Mouse (Mus musculus): Measurements from ENCODE around the gene Col11a2. TPM values are rescaled to one million over a fixed set of nuclear protein-coding genes. Genes with fewer than 3 reads are reported as not detected.

The Col11a2 gene
- total and polyA plus RNA-seq, 2 experiments from 2014 or later, result 2.1 to 28.0 TPM

GRCm38 (mm10) chr17:34093199-34093874 lies 54.1 kb downstream of the Col11a2 start:
- TF ChIP-seq CTCF (IDR thresholded peaks at IDR 0.05; ENCODE audit: low read depth), result no peak
- no peaks in the 10 kb centered on the region for H3K9me3 ChIP-seq (ENCODE audit: low read length)
- DNase-seq (no peak), ATAC-seq (no peak)
- no peak overlapping the region for H3K9ac ChIP-seq
- no peaks in the 10 kb centered on the region for H3K36me3 ChIP-seq (ENCODE audit: insufficient read depth)
- no peak overlapping the region for H3K4me3 ChIP-seq (ENCODE audit: low read depth, low read length)
- WGBS, result 34% methylated on average over 7 of the region's 7 CpGs
- no peaks in the 10 kb centered on the region for H3K27me3 ChIP-seq (ENCODE audit: insufficient read depth, low read length)
- H3K27ac ChIP-seq (ENCODE audit: low read depth, low read length), result no peak overlapping the region
- no peak overlapping the region for H3K4me2 ChIP-seq (ENCODE audit: low read depth)
- no peaks in the 10 kb centered on the region for H3K4me1 ChIP-seq (ENCODE audit: insufficient read depth)

GRCm38 (mm10) chr17:34094283-34095035 lies 55.2 kb downstream of the Col11a2 start:
- 91% methylated on average over 27 of the region's 27 CpGs for WGBS
- no peak overlapping the region for H3K27ac ChIP-seq (ENCODE audit: low read depth, low read length)

GRCm38 (mm10) chr17:34096497-34097010 lies 57.3 kb downstream of the Col11a2 start:
- Histone ChIP-seq H3K27me3 (ENCODE audit: insufficient read depth, low read length) (no peaks in the 10 kb centered on the region), H3K27ac (ENCODE audit: low read depth, low read length) (no peak overlapping the region), H3K4me2 (ENCODE audit: low read depth) (no peak overlapping the region), H3K4me3 (ENCODE audit: low read depth, low read length) (no peak overlapping the region), H3K36me3 (ENCODE audit: insufficient read depth) (no peaks in the 10 kb centered on the region), H3K9ac (no peak overlapping the region), H3K9me3 (ENCODE audit: low read length) (no peaks in the 10 kb centered on the region), H3K4me1 (ENCODE audit: insufficient read depth) (no peaks in the 10 kb centered on the region)
- ATAC-seq (no peak), DNase-seq (no peak)
- 75% methylated on average over 3 of the region's 3 CpGs for WGBS
- no peak for TF ChIP-seq CTCF (IDR thresholded peaks at IDR 0.05; ENCODE audit: low read depth)

More at GRCm38 (mm10) chr17:34094283-34095035, 55.2 kb downstream of the Col11a2 start:
- Histone ChIP-seq H3K27me3 (ENCODE audit: insufficient read depth, low read length) (no peaks in the 10 kb centered on the region), H3K4me1 (ENCODE audit: insufficient read depth) (no peaks in the 10 kb centered on the region), H3K4me2 (ENCODE audit: low read depth) (no peak overlapping the region), H3K9me3 (ENCODE audit: low read length) (no peaks in the 10 kb centered on the region), H3K4me3 (ENCODE audit: low read depth, low read length) (no peak overlapping the region), H3K9ac (no peak overlapping the region), H3K36me3 (ENCODE audit: insufficient read depth) (no peaks in the 10 kb centered on the region)
- no peak for TF ChIP-seq CTCF (IDR thresholded peaks at IDR 0.05; ENCODE audit: low read depth)
- ATAC-seq (no peak), DNase-seq (no peak)

GRCm38 (mm10) chr17:34097272-34097671 lies 58.0 kb downstream of the Col11a2 start:
- no peak overlapping the region for H3K9ac ChIP-seq
- H3K4me1 ChIP-seq (ENCODE audit: insufficient read depth), result no peaks in the 10 kb centered on the region
- H3K27ac ChIP-seq (ENCODE audit: low read depth, low read length), result no peak overlapping the region
- no peak for TF ChIP-seq CTCF (IDR thresholded peaks at IDR 0.05; ENCODE audit: low read depth)
- H3K36me3 ChIP-seq (ENCODE audit: insufficient read depth), result no peaks in the 10 kb centered on the region
- H3K9me3 ChIP-seq (ENCODE audit: low read length), result no peaks in the 10 kb centered on the region
- ATAC-seq (no peak), DNase-seq (no peak)
- 57% methylated on average over 5 of the region's 5 CpGs for WGBS
- no peak overlapping the region for H3K4me3 ChIP-seq (ENCODE audit: low read depth, low read length)
- H3K27me3 ChIP-seq (ENCODE audit: insufficient read depth, low read length), result no peaks in the 10 kb centered on the region
- no peak overlapping the region for H3K4me2 ChIP-seq (ENCODE audit: low read depth)

GRCm38 (mm10) chr17:34098709-34099479 lies 59.7 kb downstream of the Col11a2 start:
- ATAC-seq (no peak), DNase-seq (no peak)
- no peak for TF ChIP-seq CTCF (IDR thresholded peaks at IDR 0.05; ENCODE audit: low read depth)
- H3K9me3 ChIP-seq (ENCODE audit: low read length), result no peaks in the 10 kb centered on the region
- WGBS, result 63% methylated on average over 10 of the region's 10 CpGs
- no peak overlapping the region for H3K27ac ChIP-seq (ENCODE audit: low read depth, low read length)
- H3K27me3 ChIP-seq (ENCODE audit: insufficient read depth, low read length), result no peaks in the 10 kb centered on the region
- no peaks in the 10 kb centered on the region for H3K4me1 ChIP-seq (ENCODE audit: insufficient read depth)
- no peaks in the 10 kb centered on the region for H3K36me3 ChIP-seq (ENCODE audit: insufficient read depth)
- H3K4me2 ChIP-seq (ENCODE audit: low read depth), result no peak overlapping the region
- no peak overlapping the region for H3K4me3 ChIP-seq (ENCODE audit: low read depth, low read length)
- H3K9ac ChIP-seq, result no peak overlapping the region

GRCm38 (mm10) chr17:34099531-34099930 lies 60.3 kb downstream of the Col11a2 start:
- Histone ChIP-seq H3K36me3 (ENCODE audit: insufficient read depth) (no peaks in the 10 kb centered on the region), H3K4me3 (ENCODE audit: low read depth, low read length) (no peak overlapping the region), H3K27me3 (ENCODE audit: insufficient read depth, low read length) (no peaks in the 10 kb centered on the region), H3K4me1 (ENCODE audit: insufficient read depth) (no peaks in the 10 kb centered on the region), H3K9me3 (ENCODE audit: low read length) (no peaks in the 10 kb centered on the region), H3K4me2 (ENCODE audit: low read depth) (no peak overlapping the region), H3K27ac (ENCODE audit: low read depth, low read length) (no peak overlapping the region), H3K9ac (no peak overlapping the region)
- ATAC-seq, result no peak
- 29% methylated on average over 5 of the region's 5 CpGs for WGBS
- DNase-seq, result no peak
- no peak for TF ChIP-seq CTCF (IDR thresholded peaks at IDR 0.05; ENCODE audit: low read depth)

All from forebrain, postnatal 0 days (tissue).